Comparison of ENCODE assay signal across 8 mouse cellular contexts in genomic region chr9:96675071-96675762, GRCm38 (mm10). TPM values are rescaled to one million over a fixed set of nuclear protein-coding genes. Genes with fewer than 3 reads are reported as not detected.
DNase-seq lines count a peak whose midpoint lies in the region; ATAC-seq and TF ChIP-seq lines count a peak whose summit lies in the region.

No protein-coding gene starts in this region.

- H3K9me3 ChIP-seq in stomach, embryonic 14.5 days (ENCODE audit: control insufficient read depth, low read depth, low read length), result no peaks in the 10 kb centered on the region

- no peak overlapping the region for H3K27ac ChIP-seq in kidney, adult 2 months (ENCODE audit: insufficient read depth, low read depth, low read length)
- no peak overlapping the region for H3K27ac ChIP-seq in stomach, embryonic 14.5 days (ENCODE audit: low read length)

- H3K27me3 ChIP-seq in Patski, result no peaks in the 10 kb centered on the region
- no peaks in the 10 kb centered on the region for H3K27me3 ChIP-seq in kidney, adult 2 months (replicated peaks; ENCODE audit: control insufficient read depth, insufficient read depth, low read length)
- H3K27me3 ChIP-seq in stomach, embryonic 14.5 days (ENCODE audit: control insufficient read depth, insufficient read depth, low read length), result no peaks in the 10 kb centered on the region

- no peak overlapping the region for H3K4me2 ChIP-seq in stomach, embryonic 14.5 days (replicated peaks; ENCODE audit: low read depth, low read length)

- no peaks in the 10 kb centered on the region for H3K36me3 ChIP-seq in kidney, adult 2 months (ENCODE audit: control insufficient read depth, insufficient read depth, low read length)
- H3K36me3 ChIP-seq in stomach, embryonic 14.5 days (ENCODE audit: control insufficient read depth, insufficient read depth, low read length), result no peaks in the 10 kb centered on the region

- WGBS in kidney, adult 2 months, result 28% methylated on average over 5 of the region's 5 CpGs
- WGBS in stomach, embryonic 14.5 days, result 32% methylated on average over 5 of the region's 5 CpGs

- no peak for TF ChIP-seq POLR2A in kidney, adult 2 months (IDR thresholded peaks at IDR 0.05; ENCODE audit: low read depth, low read length)

- H3K9ac ChIP-seq in stomach, embryonic 14.5 days (replicated peaks; ENCODE audit: low read depth, low read length), result no peak overlapping the region

- H3K4me3 ChIP-seq in kidney, adult 2 months (ENCODE audit: insufficient read depth, low read depth, low read length), result no peak overlapping the region
- H3K4me3 ChIP-seq in stomach, embryonic 14.5 days (ENCODE audit: low read depth, low read length), result no peak overlapping the region

- in situ Hi-C loops in Patski (cut with MboI; ENCODE audit: low pct_unique_long_range_greater_than_20kb), result loop anchor here (5.0 kb wide), 1 partner anchor 197 kb away; no protein-coding TSS in a partner anchor

- ATAC-seq in cerebellum, adult (ENCODE audit: insufficient number of reproducible peaks, low FRiP score, low TSS enrichment), result peak; percentile 77
- ATAC-seq in Patski, result peak; percentile 52
- ATAC-seq in stomach, embryonic 14.5 days (ENCODE audit: insufficient number of reproducible peaks, insufficient read depth, low FRiP score, low read depth), result 0 out of 2 replicates have a peak, but pooled peaks have one; percentile 24

- peak; percentile 71 for TF ChIP-seq CTCF in Patski (IDR thresholded peaks at IDR 0.05)
- TF ChIP-seq CTCF in kidney, adult 2 months (conservative IDR thresholded peaks at IDR 0.05; ENCODE audit: insufficient read depth, insufficient read length, low read depth, low read length), result peak; percentile 94

- POLR2A ChIA-PET in Patski (lab: Charles Lee), result interaction anchor here (0.8 kb wide), 1 partner anchor 113 kb away, joined by 3 read pairs; no protein-coding TSS in a partner anchor

- no peaks in the 10 kb centered on the region for H3K4me1 ChIP-seq in kidney, adult 2 months (ENCODE audit: control insufficient read depth, insufficient read depth, low read length)
- no peaks in the 10 kb centered on the region for H3K4me1 ChIP-seq in stomach, embryonic 14.5 days (ENCODE audit: control insufficient read depth, insufficient read depth, low read length)

- DNase-seq in cerebellum, adult 11 months, result no peak
- no peak for DNase-seq in Patski (ENCODE audit: low read depth, low spot score)
- DNase-seq in cerebellum, postnatal 25 days, result peak; percentile 40 to 72
- DNase-seq in gastrocnemius, postnatal 25 days, result peak; percentile 39
- peak; percentile 77 for DNase-seq in kidney, adult 2 months
- DNase-seq in lung, postnatal 36 days, result peak; percentile 79

- CTCF ChIA-PET in Patski (lab: Charles Lee), result interaction anchor here (1.1 to 1.5 kb wide), 4 partner anchors 13 to 129 kb away, joined by 3 to 5 read pairs (median 3); no protein-coding TSS in a partner anchor

RNA-seq across cellular contexts. Expression of gene Rasa2, which starts 43.8 kb away (rescaled TPM):
- 14.6 TPM for polyA plus RNA-seq in Patski (2021)
- 1 to 10 TPM; 2.2 to 3.7 TPM for total RNA-seq in gastrocnemius, postnatal 25 days (2021)
- 2.5 and 3.5 TPM in 2 replicates for polyA plus RNA-seq in kidney, adult 2 months (2012; rRNA removed)
- polyA plus RNA-seq in stomach, embryonic 14.5 days (2014; fragmentation: Nextera tagmentation; extraction: Ambion mirVana), result 24.3 and 25.0 TPM in 2 replicates

Comparison
In these comparisons a context has a peak if more than half of its experiments do, and no peak if none do; other contexts are left out.
1. DNase-seq: peak in cerebellum, postnatal 25 days (2 of 2), gastrocnemius, postnatal 25 days (single experiment), kidney, adult 2 months (single experiment) and lung, postnatal 36 days (single experiment); none in cerebellum, adult 11 months (single experiment) and Patski (single experiment).
2. ATAC-seq: peak in every context shown above with its lines; median percentile 77 in cerebellum, adult; 52 in Patski; 24 in stomach, embryonic 14.5 days.